Mouse (Mus musculus) megakaryocyte, embryonic 14.5 days (primary cell): ENCODE measurements at regions not wholly inside any gene's neighbourhood (a gene's known extent, or its start where the extent isn't known, plus 50 kb on each side); places are given as distances from the start of the nearest gene placed in this dataset.

Experiments
- FLI1 ChIP-seq: IDR thresholded peaks from 2 replicates; pipeline ENCODE4 v1.6.1; 2012; ENCODE audit warnings: low read length, inconsistent platforms, mixed read lengths
- GATA1 ChIP-seq: IDR thresholded peaks from 3 replicates; pipeline ENCODE4 v1.6.1; 2012; ENCODE audit warnings: mixed read lengths, low read length, inconsistent platforms, borderline replicate concordance

- TF ChIP-seq GATA1 (no peak), FLI1 (no peak)
Observed at GRCm38 (mm10) chr5:43061797-43062391, 171.1 kb upstream of the Cpeb2 start.
